Mouse (Mus musculus) kidney, adult 2 months (tissue): Measurements from ENCODE around the gene Smad1. TPM values are rescaled to one million over a fixed set of nuclear protein-coding genes. Genes with fewer than 3 reads are reported as not detected.

Source experiments
- DNase-seq: peaks from one replicate; pipeline ENCODE4 v3.0.0; 2021
- H3K27ac ChIP-seq: fragments of 200-500 bp; 2 replicates; pipeline ENCODE4 v1.5.1; 2012; ENCODE audit warnings: low read depth, low read length, control low read depth, inconsistent platforms; ENCODE audit not compliant: insufficient read depth
- H3K27me3 ChIP-seq: fragments of 200-500 bp; replicated peaks from 2 replicates; pipeline ENCODE4 v1.6.1; 2012; ENCODE audit warnings: mild to moderate bottlenecking, moderate library complexity, low read length, inconsistent platforms; ENCODE audit not compliant: control insufficient read depth, insufficient read depth
- H3K36me3 ChIP-seq: fragments of 200-500 bp; 2 replicates; pipeline ENCODE4 v1.6.1; 2012; ENCODE audit warnings: mild to moderate bottlenecking, moderate library complexity, low read length, inconsistent platforms; ENCODE audit not compliant: control insufficient read depth, insufficient read depth
- H3K4me1 ChIP-seq: fragments of 200-500 bp; 2 replicates; pipeline ENCODE4 v1.6.1; 2011; ENCODE audit warnings: low read length; ENCODE audit not compliant: control insufficient read depth, insufficient read depth
- H3K4me3 ChIP-seq: fragments of 200-500 bp; 2 replicates; pipeline ENCODE4 v1.5.1; 2011; ENCODE audit warnings: mild to moderate bottlenecking, low read depth, low read length, control low read depth; ENCODE audit not compliant: insufficient read depth
- CTCF ChIP-seq: fragments of 200-500 bp; conservative IDR thresholded peaks from 2 replicates; pipeline ENCODE4 v1.5.1; 2011; ENCODE audit warnings: low read depth, mild to moderate bottlenecking, control low read depth, low read length, moderate library complexity, mixed read lengths; ENCODE audit not compliant: insufficient read depth, insufficient read length
- POLR2A ChIP-seq: fragments of 200-500 bp; IDR thresholded peaks from one replicate; pipeline ENCODE4 v1.6.1; 2011; ENCODE audit warnings: low read depth, low read length, control low read depth
- WGBS: fragments of 180-500 bp; shearing (Covaris S2); methylation state at CpG from one replicate; pipeline ENCODE4 v1.1.7; 2018; 5-methylcytosine and 5-hydroxymethylcytosine counted together
- polyA plus RNA-seq: library from polyadenylated mRNA; depleted of rRNA; stranded (reverse); fragments of >200 nt; gene quantifications from 2 replicates; pipeline ENCODE4 v1.2.3, GENCODE M21; 2012

Gene Smad1
- polyA plus RNA-seq, 1 experiment, result 20.8 TPM

DNA sequence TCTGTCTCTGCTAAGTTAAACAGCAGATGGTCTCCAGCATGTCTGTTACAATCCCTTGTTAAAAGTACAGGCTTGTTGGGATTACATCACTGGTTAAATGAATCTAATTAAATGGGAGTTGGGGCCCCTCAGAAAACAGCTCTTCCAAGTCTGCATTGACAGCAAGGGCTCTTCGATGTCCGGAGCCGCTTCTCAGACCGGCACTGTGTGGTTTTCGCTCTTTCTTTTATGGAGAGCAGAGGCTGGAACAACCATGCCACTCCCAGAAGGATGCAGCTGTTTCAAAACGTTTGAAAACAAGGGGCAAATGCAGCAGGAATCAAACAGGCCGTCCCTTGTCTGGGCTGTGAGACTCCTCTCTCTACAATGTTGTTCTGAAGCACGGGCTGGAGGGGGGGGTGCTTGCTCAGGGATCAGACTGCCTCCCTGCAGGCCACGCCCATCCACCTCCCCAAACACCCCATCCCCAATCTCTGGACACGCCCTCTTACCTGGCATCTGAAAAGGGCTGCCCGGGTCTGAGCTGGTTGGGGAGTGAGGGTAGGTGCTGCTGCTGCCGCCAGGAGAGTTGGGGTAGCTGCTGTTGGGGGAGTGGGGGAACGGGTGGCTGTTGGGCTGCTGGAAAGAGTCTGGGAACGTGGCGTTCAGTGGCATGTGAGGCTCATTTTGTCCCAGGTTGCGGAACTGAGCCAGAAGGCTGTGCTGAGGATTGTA, 43.4 kb downstream of the Smad1 start:
- TF ChIP-seq POLR2A, result no peak
- DNase-seq, result no peak
- peaks cover 6% of the 10 kb centered on the region; the same call in 1 of the 2 replicates for H3K4me1 ChIP-seq
- no peaks in the 10 kb centered on the region for H3K36me3 ChIP-seq
- H3K4me3 ChIP-seq, result no peak overlapping the region
- H3K27ac ChIP-seq, result no peak overlapping the region
- 70% methylated on average over 16 of the region's 16 CpGs for WGBS
- no peaks in the 10 kb centered on the region for H3K27me3 ChIP-seq

- H3K36me3 ChIP-seq, result no peaks in the 10 kb centered on the region
- H3K27me3 ChIP-seq, result no peaks in the 10 kb centered on the region
- TF ChIP-seq CTCF (no peak), POLR2A (no peak)
- no peak overlapping the region for H3K4me3 ChIP-seq
- no peak overlapping the region for H3K27ac ChIP-seq
- H3K4me1 ChIP-seq, result 0 out of 2 replicates have a peak, but pooled peaks cover 3% of the 10 kb centered on the region
- WGBS, result 70% methylated on average over 7 of the region's 7 CpGs
- no peak for DNase-seq
Measured at GRCm38 (mm10) chr8:79354009-79354408, 45.3 kb downstream of the Smad1 start.

DNA sequence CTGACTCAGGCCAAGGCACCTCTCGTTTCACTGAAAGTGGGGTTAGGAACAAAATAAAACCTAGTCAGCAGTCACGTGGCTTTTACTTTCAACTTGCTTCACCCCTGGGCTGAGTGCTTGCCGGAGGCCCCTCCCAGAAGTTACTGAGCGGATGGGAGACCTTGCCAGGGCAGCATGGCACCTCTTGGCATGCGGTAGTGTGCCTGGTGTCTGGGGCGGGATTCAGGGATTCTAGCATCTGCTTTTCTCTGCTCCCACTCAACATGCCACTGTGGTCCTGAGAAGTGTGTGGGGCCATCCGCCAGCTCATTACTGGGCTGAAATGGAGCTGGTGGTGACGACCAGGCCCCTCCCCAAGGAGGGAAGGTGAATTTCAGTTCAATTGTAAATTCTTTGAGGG, 47.4 kb downstream of the Smad1 start:
- Histone ChIP-seq H3K36me3 (no peaks in the 10 kb centered on the region), H3K4me1 (0 out of 2 replicates have a peak, but pooled peaks cover 3% of the 10 kb centered on the region), H3K27me3 (no peaks in the 10 kb centered on the region), H3K4me3 (no peak overlapping the region), H3K27ac (no peak overlapping the region)
- no peak for TF ChIP-seq CTCF
- TF ChIP-seq POLR2A, result no peak
- no peak for DNase-seq
- 77% methylated on average over 8 of the region's 8 CpGs for WGBS

DNA sequence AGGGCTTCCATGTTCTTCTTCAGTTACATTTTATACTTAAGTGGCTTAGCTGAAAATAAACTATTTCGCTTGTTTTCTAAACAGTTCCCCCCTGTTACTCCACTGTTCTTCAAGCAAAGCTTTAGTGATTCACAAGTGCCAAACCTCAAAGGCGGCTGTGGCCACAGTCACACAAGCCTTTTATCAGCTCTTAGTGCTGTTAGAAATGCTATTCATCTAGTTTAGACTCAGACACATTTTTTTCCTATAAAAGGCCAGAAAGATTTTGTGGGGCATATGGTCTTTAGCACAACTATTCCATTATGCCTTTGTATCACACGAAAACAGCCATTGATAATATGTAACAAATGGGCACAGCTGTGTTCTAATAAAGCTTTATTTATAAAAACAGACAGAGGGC, 48.5 kb downstream of the Smad1 start:
- H3K4me3 ChIP-seq, result no peak overlapping the region
- no peak overlapping the region for H3K27ac ChIP-seq
- WGBS, result 84% methylated on average over 3 of the region's 3 CpGs
- H3K27me3 ChIP-seq, result no peaks in the 10 kb centered on the region
- H3K4me1 ChIP-seq, result 0 out of 2 replicates have a peak, but pooled peaks cover 3% of the 10 kb centered on the region
- H3K36me3 ChIP-seq, result no peaks in the 10 kb centered on the region
- DNase-seq, result no peak
- TF ChIP-seq CTCF, result no peak
- no peak for TF ChIP-seq POLR2A

DNA sequence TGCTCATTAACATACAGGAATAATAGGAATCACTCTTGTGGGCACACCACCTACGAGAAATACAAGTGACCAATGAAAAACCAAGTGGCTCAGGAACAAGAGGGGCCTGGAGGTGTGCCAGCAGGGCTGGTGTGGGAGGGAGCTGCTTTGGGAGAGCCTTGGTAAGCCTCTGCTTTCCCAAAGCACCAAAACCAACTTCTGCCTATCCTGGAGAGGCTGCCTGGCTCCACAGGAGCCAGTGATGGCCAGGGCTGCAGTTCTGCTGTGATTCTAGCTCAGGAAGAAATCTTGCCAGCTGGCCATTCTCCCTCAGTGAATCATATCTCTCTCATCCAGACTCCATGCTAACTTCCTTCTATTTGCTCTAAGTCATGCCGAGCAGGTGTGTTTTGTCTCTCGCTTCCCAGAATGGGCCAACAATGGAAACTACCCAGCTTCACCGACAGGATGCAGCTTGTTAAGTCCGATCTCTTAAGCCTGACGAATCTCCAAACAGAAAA, 49.2 kb downstream of the Smad1 start:
- WGBS, result 55% methylated on average over 6 of the region's 6 CpGs
- peak; percentile 54 for DNase-seq
- H3K36me3 ChIP-seq, result no peaks in the 10 kb centered on the region
- no peak overlapping the region for H3K4me3 ChIP-seq
- 0 out of 2 replicates have a peak, but pooled peaks cover 3% of the 10 kb centered on the region for H3K4me1 ChIP-seq
- H3K27ac ChIP-seq, result no peak overlapping the region
- TF ChIP-seq CTCF, result no peak
- no peak for TF ChIP-seq POLR2A
- no peaks in the 10 kb centered on the region for H3K27me3 ChIP-seq

- 0 out of 2 replicates have a peak, but pooled peaks cover 3% of the 10 kb centered on the region for H3K4me1 ChIP-seq
- no peak for DNase-seq
- WGBS, result 67% methylated on average over 10 of the region's 10 CpGs
- no peak overlapping the region for H3K27ac ChIP-seq
- TF ChIP-seq CTCF, result no peak
- no peak overlapping the region for H3K4me3 ChIP-seq
- no peaks in the 10 kb centered on the region for H3K36me3 ChIP-seq
- H3K27me3 ChIP-seq, result no peaks in the 10 kb centered on the region
Measured at GRCm38 (mm10) chr8:79346414-79346813, 52.9 kb downstream of the Smad1 start.

DNA sequence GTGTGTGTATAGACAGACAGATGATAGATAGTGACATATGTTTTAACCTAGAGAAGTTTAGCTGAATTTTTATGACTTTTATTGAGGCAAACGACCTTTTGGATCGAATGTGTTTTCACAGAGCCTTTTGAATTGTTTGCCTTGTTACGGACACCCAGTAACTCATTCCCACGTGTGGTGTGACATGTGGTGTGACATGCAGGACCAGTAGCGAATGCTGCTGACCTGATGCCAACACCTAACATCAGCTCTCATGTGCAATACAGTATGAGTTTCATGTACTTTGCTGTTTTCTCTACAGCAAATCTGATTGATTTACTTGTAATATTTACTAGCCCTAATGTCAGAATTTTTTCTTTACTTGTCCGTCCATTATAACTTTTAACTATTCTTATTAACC, 53.5 kb downstream of the Smad1 start:
- 0 out of 2 replicates have a peak, but pooled peaks cover 3% of the 10 kb centered on the region for H3K4me1 ChIP-seq
- 61% methylated on average over 6 of the region's 6 CpGs for WGBS
- TF ChIP-seq CTCF (no peak), POLR2A (no peak)
- no peaks in the 10 kb centered on the region for H3K36me3 ChIP-seq
- DNase-seq, result no peak
- H3K27me3 ChIP-seq, result no peaks in the 10 kb centered on the region
- H3K4me3 ChIP-seq, result no peak overlapping the region
- no peak overlapping the region for H3K27ac ChIP-seq
